Mouse (Mus musculus): Measurements from ENCODE around the gene Eya2. TPM values are rescaled to one million over a fixed set of nuclear protein-coding genes. Genes with fewer than 3 reads are reported as not detected.

Eya2 gene
- polyA plus RNA-seq, 1 experiment from 2014 or later: 10.3 TPM

GRCm38 (mm10) chr2:165721941-165722340 lies 127.1 kb downstream of the Eya2 start:
- H3K4me2 ChIP-seq: no peak overlapping the region
- no peak overlapping the region for H3K4me3 ChIP-seq (replicated peaks)
- 85% methylated on average over 5 of the region's 5 CpGs for WGBS
- no peak overlapping the region for H3K27ac ChIP-seq
- ATAC-seq (ENCODE audit: insufficient read depth, low FRiP score, low read depth): no peak
- no peak overlapping the region for H3K9ac ChIP-seq
- no peaks in the 10 kb centered on the region for H3K4me1 ChIP-seq
- H3K9me3 ChIP-seq: no peaks in the 10 kb centered on the region
- no peaks in the 10 kb centered on the region; the same call in 1 of the 2 replicates for H3K27me3 ChIP-seq (replicated peaks)
- H3K36me3 ChIP-seq: no peaks in the 10 kb centered on the region

GRCm38 (mm10) chr2:165732552-165733238 lies 137.9 kb downstream of the Eya2 start:
- no peaks in the 10 kb centered on the region for H3K36me3 ChIP-seq
- no peak overlapping the region for H3K4me2 ChIP-seq
- no peak overlapping the region for H3K4me3 ChIP-seq (replicated peaks)
- no peak overlapping the region for H3K27ac ChIP-seq
- WGBS: 77% methylated on average over 17 of the region's 18 CpGs
- ATAC-seq (ENCODE audit: insufficient read depth, low FRiP score, low read depth): no peak
- no peaks in the 10 kb centered on the region for H3K9me3 ChIP-seq
- H3K9ac ChIP-seq: no peak overlapping the region
- no peaks in the 10 kb centered on the region for H3K27me3 ChIP-seq (replicated peaks)
- no peaks in the 10 kb centered on the region for H3K4me1 ChIP-seq

GRCm38 (mm10) chr2:165733701-165734100 lies 138.9 kb downstream of the Eya2 start:
- no peaks in the 10 kb centered on the region for H3K27me3 ChIP-seq (replicated peaks)
- no peak overlapping the region for H3K4me3 ChIP-seq (replicated peaks)
- no peak overlapping the region for H3K4me2 ChIP-seq
- no peaks in the 10 kb centered on the region for H3K9me3 ChIP-seq
- H3K27ac ChIP-seq: no peak overlapping the region
- no peak for ATAC-seq (ENCODE audit: insufficient read depth, low FRiP score, low read depth)
- 58% methylated on average over 8 of the region's 8 CpGs for WGBS
- no peaks in the 10 kb centered on the region for H3K4me1 ChIP-seq
- no peak overlapping the region for H3K9ac ChIP-seq
- H3K36me3 ChIP-seq: no peaks in the 10 kb centered on the region

GRCm38 (mm10) chr2:165736297-165736696 lies 141.5 kb downstream of the Eya2 start:
- no peak for ATAC-seq (ENCODE audit: insufficient read depth, low FRiP score, low read depth)
- Histone ChIP-seq H3K27me3 (replicated peaks) (no peaks in the 10 kb centered on the region), H3K4me3 (replicated peaks) (no peak overlapping the region), H3K9me3 (no peaks in the 10 kb centered on the region), H3K36me3 (no peaks in the 10 kb centered on the region), H3K4me2 (no peak overlapping the region), H3K9ac (no peak overlapping the region), H3K27ac (no peak overlapping the region), H3K4me1 (no peaks in the 10 kb centered on the region)
- 38% methylated on average over 2 of the region's 2 CpGs for WGBS

GRCm38 (mm10) chr2:165740381-165740780 lies 145.5 kb downstream of the Eya2 start:
- ATAC-seq (ENCODE audit: insufficient read depth, low FRiP score, low read depth): no peak
- Histone ChIP-seq H3K4me1 (peaks cover 9% of the 10 kb centered on the region; the same call in 1 of the 2 replicates), H3K36me3 (no peaks in the 10 kb centered on the region), H3K4me2 (no peak overlapping the region), H3K9ac (no peak overlapping the region), H3K4me3 (replicated peaks) (no peak overlapping the region), H3K9me3 (no peaks in the 10 kb centered on the region), H3K27ac (no peak overlapping the region), H3K27me3 (replicated peaks) (0 out of 2 replicates have a peak, but pooled peaks cover 4% of the 10 kb centered on the region)
- WGBS: 45% methylated on average over 4 of the region's 5 CpGs

- Histone ChIP-seq H3K36me3 (no peaks in the 10 kb centered on the region), H3K4me2 (no peak overlapping the region), H3K9me3 (no peaks in the 10 kb centered on the region), H3K4me3 (replicated peaks) (no peak overlapping the region), H3K27ac (no peak overlapping the region; the same call in 1 of the 2 replicates), H3K9ac (no peak overlapping the region), H3K27me3 (replicated peaks) (0 out of 2 replicates have a peak, but pooled peaks cover 7% of the 10 kb centered on the region), H3K4me1 (peaks cover 9% of the 10 kb centered on the region; the same call in 1 of the 2 replicates)
- 8% methylated on average over 9 of the region's 9 CpGs for WGBS
- no peak for ATAC-seq (ENCODE audit: insufficient read depth, low FRiP score, low read depth)
These were observed 146.2 kb downstream of the Eya2 start for GRCm38 (mm10) chr2:165740982-165741381.

- no peak overlapping the region; the same call in 1 of the 2 replicates for H3K27ac ChIP-seq
- no peaks in the 10 kb centered on the region for H3K9me3 ChIP-seq
- peaks cover 9% of the 10 kb centered on the region; the same call in 1 of the 2 replicates for H3K4me1 ChIP-seq
- ATAC-seq (ENCODE audit: insufficient read depth, low FRiP score, low read depth): no peak
- no peak overlapping the region for H3K9ac ChIP-seq
- H3K4me3 ChIP-seq (replicated peaks): no peak overlapping the region
- H3K27me3 ChIP-seq (replicated peaks): 0 out of 2 replicates have a peak, but pooled peaks cover 10% of the 10 kb centered on the region
- no peaks in the 10 kb centered on the region for H3K36me3 ChIP-seq
- 27% methylated on average over 11 of the region's 11 CpGs for WGBS
- no peak overlapping the region for H3K4me2 ChIP-seq
These were observed 146.8 kb downstream of the Eya2 start for GRCm38 (mm10) chr2:165741526-165742050.

- ATAC-seq (ENCODE audit: insufficient read depth, low FRiP score, low read depth): no peak
- Histone ChIP-seq H3K27me3 (replicated peaks) (0 out of 2 replicates have a peak, but pooled peaks cover 10% of the 10 kb centered on the region), H3K9ac (no peak overlapping the region), H3K4me1 (peaks cover 9% of the 10 kb centered on the region; the same call in 1 of the 2 replicates), H3K4me3 (replicated peaks) (no peak overlapping the region), H3K4me2 (no peak overlapping the region), H3K9me3 (no peaks in the 10 kb centered on the region), H3K36me3 (no peaks in the 10 kb centered on the region), H3K27ac (no peak overlapping the region)
- WGBS: 33% methylated on average over 21 of the region's 21 CpGs
These were observed 147.5 kb downstream of the Eya2 start for GRCm38 (mm10) chr2:165742210-165742786.

- peaks cover 9% of the 10 kb centered on the region; the same call in 1 of the 2 replicates for H3K4me1 ChIP-seq
- H3K9ac ChIP-seq: no peak overlapping the region
- no peak overlapping the region for H3K27ac ChIP-seq
- H3K4me2 ChIP-seq: no peak overlapping the region
- H3K9me3 ChIP-seq: no peaks in the 10 kb centered on the region
- WGBS: 72% methylated on average over 18 of the region's 18 CpGs
- H3K4me3 ChIP-seq (replicated peaks): no peak overlapping the region
- ATAC-seq (ENCODE audit: insufficient read depth, low FRiP score, low read depth): no peak
- no peaks in the 10 kb centered on the region for H3K36me3 ChIP-seq
- H3K27me3 ChIP-seq (replicated peaks): peaks cover 13% of the 10 kb centered on the region; the same call in 1 of the 2 replicates
These were observed 150.7 kb downstream of the Eya2 start for GRCm38 (mm10) chr2:165745306-165746098.

GRCm38 (mm10) chr2:165747975-165748374 lies 153.1 kb downstream of the Eya2 start:
- ATAC-seq (ENCODE audit: insufficient read depth, low FRiP score, low read depth): no peak
- Histone ChIP-seq H3K9ac (no peak overlapping the region), H3K9me3 (no peaks in the 10 kb centered on the region), H3K27ac (no peak overlapping the region), H3K4me1 (no peaks in the 10 kb centered on the region), H3K27me3 (replicated peaks) (peaks cover 13% of the 10 kb centered on the region; the same call in 1 of the 2 replicates), H3K36me3 (no peaks in the 10 kb centered on the region), H3K4me3 (replicated peaks) (no peak overlapping the region), H3K4me2 (no peak overlapping the region)
- 51% methylated on average over 7 of the region's 7 CpGs for WGBS

GRCm38 (mm10) chr2:165748426-165748825 lies 153.6 kb downstream of the Eya2 start:
- peaks cover 13% of the 10 kb centered on the region; the same call in 1 of the 2 replicates for H3K27me3 ChIP-seq (replicated peaks)
- H3K4me1 ChIP-seq: no peaks in the 10 kb centered on the region
- ATAC-seq (ENCODE audit: insufficient read depth, low FRiP score, low read depth): no peak
- H3K4me3 ChIP-seq (replicated peaks): no peak overlapping the region
- no peaks in the 10 kb centered on the region for H3K9me3 ChIP-seq
- H3K9ac ChIP-seq: no peak overlapping the region
- H3K27ac ChIP-seq: no peak overlapping the region
- H3K36me3 ChIP-seq: no peaks in the 10 kb centered on the region
- WGBS: 17% methylated on average over 11 of the region's 11 CpGs
- H3K4me2 ChIP-seq: no peak overlapping the region

Measured in stomach, embryonic 15.5 days (tissue).